Mouse (Mus musculus) brain, embryonic 14.5 days (tissue): ENCODE data around the gene Srgn.

Source experiments
- CTCF ChIP-seq: fragments of 200-500 bp; IDR thresholded peaks from 2 replicates; pipeline ENCODE4 v1.5.1; 2012; ENCODE audit warnings: inconsistent platforms, mild to moderate bottlenecking, moderate library complexity, borderline replicate concordance; ENCODE audit not compliant: insufficient read depth, insufficient read length; ENCODE audit errors: extremely low read depth
- POLR2A ChIP-seq: fragments of 200-500 bp; IDR thresholded peaks from 2 replicates; pipeline ENCODE4 v1.6.1; 2012; ENCODE audit warnings: mild to moderate bottlenecking, inconsistent platforms, borderline replicate concordance; ENCODE audit not compliant: poor library complexity, insufficient read depth, insufficient read length, severe bottlenecking; ENCODE audit errors: extremely low read depth

- TF ChIP-seq POLR2A, result no peak
- no peak for TF ChIP-seq CTCF
Observed at GRCm38 (mm10) chr10:62570126-62570871, 43.0 kb upstream of the Srgn start.
